Mouse (Mus musculus) kidney, adult 2 months (tissue): Measurements from ENCODE around the gene Pask. TPM values are rescaled to one million over a fixed set of nuclear protein-coding genes. Genes with fewer than 3 reads are reported as not detected.

Experiments used
- DNase-seq: peaks from one replicate; pipeline ENCODE4 v3.0.0; 2021
- H3K27ac ChIP-seq: fragments of 200-500 bp; 2 replicates; pipeline ENCODE4 v1.5.1; 2012; ENCODE audit warnings: low read depth, low read length, control low read depth, inconsistent platforms; ENCODE audit not compliant: insufficient read depth
- H3K27me3 ChIP-seq: fragments of 200-500 bp; replicated peaks from 2 replicates; pipeline ENCODE4 v1.6.1; 2012; ENCODE audit warnings: mild to moderate bottlenecking, moderate library complexity, low read length, inconsistent platforms; ENCODE audit not compliant: control insufficient read depth, insufficient read depth
- H3K36me3 ChIP-seq: fragments of 200-500 bp; 2 replicates; pipeline ENCODE4 v1.6.1; 2012; ENCODE audit warnings: mild to moderate bottlenecking, moderate library complexity, low read length, inconsistent platforms; ENCODE audit not compliant: control insufficient read depth, insufficient read depth
- H3K4me1 ChIP-seq: fragments of 200-500 bp; 2 replicates; pipeline ENCODE4 v1.6.1; 2011; ENCODE audit warnings: low read length; ENCODE audit not compliant: control insufficient read depth, insufficient read depth
- H3K4me3 ChIP-seq: fragments of 200-500 bp; 2 replicates; pipeline ENCODE4 v1.5.1; 2011; ENCODE audit warnings: mild to moderate bottlenecking, low read depth, low read length, control low read depth; ENCODE audit not compliant: insufficient read depth
- CTCF ChIP-seq: fragments of 200-500 bp; conservative IDR thresholded peaks from 2 replicates; pipeline ENCODE4 v1.5.1; 2011; ENCODE audit warnings: low read depth, mild to moderate bottlenecking, control low read depth, low read length, moderate library complexity, mixed read lengths; ENCODE audit not compliant: insufficient read depth, insufficient read length
- POLR2A ChIP-seq: fragments of 200-500 bp; IDR thresholded peaks from one replicate; pipeline ENCODE4 v1.6.1; 2011; ENCODE audit warnings: low read depth, low read length, control low read depth
- WGBS: fragments of 180-500 bp; shearing (Covaris S2); methylation state at CpG from one replicate; pipeline ENCODE4 v1.1.7; 2018; 5-methylcytosine and 5-hydroxymethylcytosine counted together
- polyA plus RNA-seq: library from polyadenylated mRNA; depleted of rRNA; stranded (reverse); fragments of >200 nt; gene quantifications from 2 replicates; pipeline ENCODE4 v1.2.3, GENCODE M21; 2012

The Pask gene
- polyA plus RNA-seq, 1 experiment: 0.95 TPM

DNA sequence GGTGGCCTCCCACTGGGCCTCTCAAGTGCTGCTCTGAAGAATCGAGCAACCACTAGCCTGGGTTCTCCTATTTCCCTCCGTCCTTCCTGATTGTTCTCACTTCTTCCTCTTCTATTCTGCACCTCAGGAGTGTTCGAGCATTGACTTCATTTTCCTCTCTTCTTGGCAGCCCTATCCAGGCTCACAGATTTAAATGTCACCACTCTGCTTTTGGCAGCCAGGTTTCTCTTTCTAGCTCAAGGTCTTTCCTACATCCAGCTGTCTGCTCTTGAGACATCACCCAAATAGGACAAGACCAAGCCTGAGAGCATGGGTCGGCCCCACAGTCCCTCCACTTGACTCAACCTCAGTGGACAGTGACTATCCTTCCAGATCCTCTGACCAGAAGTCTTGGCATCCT lies 19.4 kb upstream of the Pask start:
- Histone ChIP-seq H3K4me3 (no peak overlapping the region), H3K27me3 (no peaks in the 10 kb centered on the region), H3K4me1 (no peaks in the 10 kb centered on the region), H3K36me3 (no peaks in the 10 kb centered on the region), H3K27ac (no peak overlapping the region)
- WGBS: 91% methylated on average over 4 of the region's 4 CpGs
- TF ChIP-seq CTCF (no peak), POLR2A (no peak)
- no peak for DNase-seq

DNA sequence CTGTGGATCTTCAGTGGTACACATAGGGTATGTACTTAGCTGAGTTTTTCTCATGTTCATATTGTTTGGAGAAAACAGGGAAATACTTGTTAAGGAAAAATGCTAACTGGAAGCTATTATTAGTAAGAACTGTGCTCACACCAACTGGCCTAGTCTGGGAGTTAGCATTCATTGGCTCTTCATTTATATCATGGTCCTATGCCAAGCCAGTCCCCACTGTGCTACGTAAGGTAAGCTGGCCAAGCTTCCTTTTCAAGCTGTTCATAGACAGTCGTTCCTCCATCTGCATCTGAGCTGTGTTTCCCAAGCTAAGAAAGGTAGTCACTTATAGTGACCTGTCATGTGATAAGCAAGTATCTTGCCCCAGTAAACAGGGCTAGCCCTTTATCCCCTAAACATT lies 9.4 kb upstream of the Pask start:
- WGBS: 93% methylated on average over 2 of the region's 2 CpGs
- H3K36me3 ChIP-seq: peaks cover 3% of the 10 kb centered on the region; the same call in 1 of the 2 replicates

DNA sequence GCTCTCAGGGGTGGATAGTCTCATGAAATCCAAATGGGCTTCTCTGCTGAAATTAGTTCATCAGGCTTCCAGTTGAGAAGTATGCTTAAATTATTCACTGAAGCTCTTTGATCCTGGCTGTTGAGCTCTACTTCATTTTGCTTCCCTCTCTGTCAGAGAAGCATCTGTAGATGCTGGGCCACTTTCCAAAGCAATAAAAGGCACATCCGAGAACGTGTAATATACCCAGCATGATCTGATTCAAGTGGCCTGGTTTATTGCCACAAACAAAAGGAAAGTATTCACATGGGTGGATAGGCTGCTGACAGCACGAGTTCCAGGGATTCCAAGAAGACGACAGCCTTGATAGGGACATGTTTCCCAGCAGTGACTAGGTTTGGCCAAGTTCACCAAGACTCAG lies 6.4 kb upstream of the Pask start:
- Histone ChIP-seq H3K4me3 (no peak overlapping the region), H3K27ac (no peak overlapping the region), H3K27me3 (no peaks in the 10 kb centered on the region), H3K4me1 (no peaks in the 10 kb centered on the region), H3K36me3 (peaks cover 1% of the 10 kb centered on the region; the same call in 1 of the 2 replicates)
- DNase-seq: no peak
- WGBS: 44% methylated on average over 4 of the region's 4 CpGs
- no peak for TF ChIP-seq POLR2A
- no peak for TF ChIP-seq CTCF

More for the DNA sequence above, 9.4 kb upstream of the Pask start:
- H3K27me3 ChIP-seq: no peaks in the 10 kb centered on the region
- no peak overlapping the region for H3K4me3 ChIP-seq
- no peak overlapping the region for H3K27ac ChIP-seq
- no peak for DNase-seq
- H3K4me1 ChIP-seq: no peaks in the 10 kb centered on the region
- TF ChIP-seq POLR2A (no peak), CTCF (no peak)

DNA sequence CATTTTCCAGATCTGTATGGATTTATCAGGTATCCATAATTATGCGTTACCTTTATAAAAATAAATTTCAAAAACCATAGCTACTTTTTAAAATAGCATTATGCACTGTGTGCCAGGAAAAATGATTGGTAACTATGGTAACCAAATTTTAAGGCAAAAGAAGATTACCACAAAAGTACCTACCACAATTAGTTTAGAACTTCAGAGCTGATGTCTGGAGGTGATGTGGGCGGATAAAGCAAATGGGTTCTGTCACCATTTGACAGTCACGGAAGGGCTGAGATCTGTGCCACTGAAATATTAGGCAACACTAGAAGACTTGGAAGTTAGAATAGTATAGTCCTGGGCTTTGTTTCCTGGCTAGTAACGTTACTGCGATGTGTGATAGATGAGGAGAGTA lies 3.9 kb upstream of the Pask start:
- no peak for DNase-seq
- no peak overlapping the region for H3K4me3 ChIP-seq
- H3K27me3 ChIP-seq: no peaks in the 10 kb centered on the region
- no peaks in the 10 kb centered on the region for H3K36me3 ChIP-seq
- H3K27ac ChIP-seq: no peak overlapping the region
- WGBS: 93% methylated on average over 5 of the region's 5 CpGs
- H3K4me1 ChIP-seq: no peaks in the 10 kb centered on the region
- no peak for TF ChIP-seq CTCF
- no peak for TF ChIP-seq POLR2A

DNA sequence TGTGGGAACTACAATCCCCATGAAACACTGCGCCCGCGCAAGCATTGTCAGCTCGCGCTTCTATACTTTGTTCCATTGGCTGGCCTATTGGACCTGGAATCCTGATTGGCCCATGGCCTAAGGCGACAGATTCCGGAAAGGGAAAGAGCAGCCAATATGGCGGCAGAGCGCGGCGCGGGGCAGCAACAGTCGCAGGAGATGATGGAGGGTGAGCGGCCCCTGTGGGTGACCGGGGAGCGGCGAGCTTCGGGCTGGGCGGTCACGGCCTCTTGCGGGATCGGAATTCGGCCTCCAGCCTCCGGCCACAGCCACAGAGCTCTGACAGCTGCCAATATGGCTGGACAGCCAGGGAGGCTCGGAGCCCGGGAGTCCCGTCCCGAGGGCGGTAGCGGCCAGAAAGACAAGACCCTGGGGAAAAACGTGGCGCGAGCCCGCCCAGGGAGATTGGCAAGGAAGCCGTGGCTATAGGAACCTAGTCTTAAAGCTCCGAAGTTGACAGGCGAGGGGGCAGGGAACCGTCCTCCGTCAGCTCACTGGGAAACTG lies 294 bp upstream of the Pask start:
- H3K36me3 ChIP-seq: no peaks in the 10 kb centered on the region
- peak; percentile 98 for DNase-seq
- under 1% methylated on average over 39 of the region's 39 CpGs for WGBS
- no peaks in the 10 kb centered on the region for H3K27me3 ChIP-seq
- no peak; the same call in 1 of the 2 replicates for TF ChIP-seq CTCF
- TF ChIP-seq POLR2A: peak; percentile 61
- peak overlapping the region; percentile 84 for H3K4me3 ChIP-seq
- no peaks in the 10 kb centered on the region for H3K4me1 ChIP-seq
- H3K27ac ChIP-seq: peak overlapping the region; percentile 26; the same call in 1 of the 2 replicates

DNA sequence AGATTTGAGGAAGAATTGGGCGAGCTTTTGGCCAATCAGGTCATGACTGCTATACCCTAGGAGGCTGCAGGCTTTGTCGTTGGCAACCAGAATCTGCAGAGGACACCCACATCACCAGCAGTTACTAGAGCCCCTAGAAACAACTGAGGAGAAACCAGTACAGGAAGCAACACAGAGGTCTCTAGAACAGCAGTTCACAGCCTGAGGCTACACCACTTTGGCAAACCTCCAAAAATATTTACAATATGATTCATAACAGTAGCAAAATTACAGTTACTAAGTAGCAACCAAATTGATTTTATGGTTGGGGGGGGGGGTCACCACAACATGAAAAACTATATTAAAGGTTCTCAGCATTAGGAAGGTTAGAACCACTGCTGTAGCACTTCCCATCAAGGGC lies 8.7 kb downstream of the Pask start:
- Histone ChIP-seq H3K4me3 (no peak overlapping the region), H3K4me1 (no peaks in the 10 kb centered on the region), H3K36me3 (no peaks in the 10 kb centered on the region), H3K27me3 (no peaks in the 10 kb centered on the region), H3K27ac (no peak overlapping the region)
- DNase-seq: no peak
- WGBS: 87% methylated on average over 2 of the region's 2 CpGs
- no peak for TF ChIP-seq POLR2A

DNA sequence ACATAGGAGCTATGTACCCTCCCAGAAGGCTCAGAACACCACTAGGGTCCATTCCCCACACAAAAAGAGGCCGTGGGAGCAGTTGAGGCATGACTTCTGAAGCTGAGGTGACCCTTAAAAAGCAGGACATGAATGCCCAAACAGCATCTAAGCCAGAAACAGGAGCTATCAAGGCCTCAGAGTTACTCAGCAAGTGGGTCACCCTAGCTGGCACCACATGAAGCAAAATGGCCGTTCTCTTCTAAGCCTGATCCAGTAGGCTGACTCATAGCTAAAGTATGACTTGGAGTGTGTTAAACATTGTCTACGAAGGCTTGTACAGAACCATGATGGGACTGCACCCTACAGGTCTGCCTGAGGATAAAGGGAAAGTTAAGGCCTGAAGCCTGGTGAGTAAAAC lies 16.8 kb downstream of the Pask start:
- TF ChIP-seq POLR2A: no peak
- no peak for TF ChIP-seq CTCF
- no peak overlapping the region for H3K27ac ChIP-seq
- no peaks in the 10 kb centered on the region for H3K4me1 ChIP-seq
- DNase-seq: no peak
- H3K36me3 ChIP-seq: no peaks in the 10 kb centered on the region
- H3K27me3 ChIP-seq: no peaks in the 10 kb centered on the region
- 66% methylated on average over 3 of the region's 3 CpGs for WGBS
- H3K4me3 ChIP-seq: no peak overlapping the region

DNA sequence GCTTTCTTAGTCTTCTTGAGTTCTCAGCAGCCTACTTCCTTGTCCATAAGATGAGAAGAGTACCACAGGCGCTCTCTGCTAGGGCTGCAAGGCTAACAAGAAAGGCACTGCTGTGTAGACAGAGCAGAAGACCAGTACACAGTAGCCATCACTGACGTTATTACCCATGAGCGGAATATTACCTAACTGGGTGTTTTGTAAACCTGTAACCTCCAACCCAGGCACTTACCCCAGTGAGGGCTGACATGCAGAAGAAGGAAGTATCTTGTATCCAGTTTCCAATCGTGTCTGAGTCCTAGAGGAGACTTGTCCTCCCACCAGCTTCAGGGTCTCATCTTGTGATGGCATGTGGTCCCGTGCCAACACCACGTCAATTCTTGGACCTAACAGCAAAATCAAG lies 19.3 kb downstream of the Pask start:
- DNase-seq: no peak
- no peak for TF ChIP-seq POLR2A
- TF ChIP-seq CTCF: no peak
- Histone ChIP-seq H3K36me3 (no peaks in the 10 kb centered on the region), H3K27ac (no peak overlapping the region), H3K4me1 (no peaks in the 10 kb centered on the region), H3K27me3 (no peaks in the 10 kb centered on the region), H3K4me3 (no peak overlapping the region)
- WGBS: 90% methylated on average over 6 of the region's 6 CpGs
